Mouse (Mus musculus): ENCODE data around the gene Stoml2. TPM values are rescaled to one million over a fixed set of nuclear protein-coding genes. Genes with fewer than 3 reads are reported as not detected.

The Stoml2 gene
- total RNA-seq (2021), result 10 to 100 TPM; 78.9 to 95.1 TPM
- long read RNA-seq, experiment 1, transcript Stoml2-201 (10 exons, 1,874 nt), result major isoform, 125 of 145 reads
- long read RNA-seq, experiment 1, partial matches to known transcripts, result 12 of 145 reads
- long read RNA-seq, experiment 1, other reads (novel, unspliced or antisense), result 8 of 145 reads
- long read RNA-seq, experiment 2, transcript Stoml2-201 (10 exons, 1,874 nt), result major isoform, 213 of 238 reads
- long read RNA-seq, experiment 2, partial matches to known transcripts, result 6 of 238 reads
- long read RNA-seq, experiment 2, other reads (novel, unspliced or antisense), result 18 of 238 reads

- intact Hi-C loops (cut with DNase I), result no loop called here
- peak; percentile 86 to 90 for DNase-seq
Observed at GRCm38 (mm10) chr4:43031237-43031995, at the start of gene Stoml2. Gene Stoml2 (minus strand): TSS chr4:43031710.

- intact Hi-C loops (cut with DNase I), result no loop called here
- DNase-seq, result no peak
Observed at GRCm38 (mm10) chr4:43078071-43078718, 46.7 kb upstream of the Stoml2 start.

GRCm38 (mm10) chr4:43074923-43075322 lies 43.4 kb upstream of the Stoml2 start:
- no peak for DNase-seq
- intact Hi-C loops (cut with DNase I), result no loop called here

GRCm38 (mm10) chr4:43065471-43065870 lies 34.0 kb upstream of the Stoml2 start:
- DNase-seq, result no peak
- intact Hi-C loops (cut with DNase I), result no loop called here

- intact Hi-C loops (cut with DNase I), result no loop called here
- DNase-seq, result no peak
Observed at GRCm38 (mm10) chr4:43060286-43060685, 28.8 kb upstream of the Stoml2 start.

- intact Hi-C loops (cut with DNase I), result no loop called here
- no peak for DNase-seq
Observed at GRCm38 (mm10) chr4:43059697-43060096, 28.2 kb upstream of the Stoml2 start.

- peak; percentile 70 to 81 for DNase-seq
- intact Hi-C loops (cut with DNase I), result no loop called here
Observed at GRCm38 (mm10) chr4:43058753-43059654, 27.5 kb upstream of the Stoml2 start, which contains the start of gene Unc13b. Gene Unc13b (plus strand): TSS chr4:43058953.

- intact Hi-C loops (cut with DNase I), result no loop called here
- DNase-seq, result no peak
Observed at GRCm38 (mm10) chr4:43058392-43058752, 26.9 kb upstream of the Stoml2 start.

- intact Hi-C loops (cut with DNase I), result no loop called here
Observed at GRCm38 (mm10) chr4:43057654-43058053, 26.1 kb upstream of the Stoml2 start.

GRCm38 (mm10) chr4:43052627-43053026 lies 21.1 kb upstream of the Stoml2 start:
- no peak for DNase-seq
- intact Hi-C loops (cut with DNase I), result no loop called here

More at GRCm38 (mm10) chr4:43057654-43058053, 26.1 kb upstream of the Stoml2 start:
- DNase-seq, result no peak

GRCm38 (mm10) chr4:43047231-43047630 lies 15.7 kb upstream of the Stoml2 start:
- intact Hi-C loops (cut with DNase I), result loop anchor here (2.0 to 5.0 kb wide), 2 partner anchors 68 to 375 kb away; no protein-coding TSS in a partner anchor

GRCm38 (mm10) chr4:43046607-43047006 lies 15.1 kb upstream of the Stoml2 start:
- DNase-seq, result no peak
- intact Hi-C loops (cut with DNase I), result loop anchor here (2.0 to 5.0 kb wide), 2 partner anchors 68 to 376 kb away; no protein-coding TSS in a partner anchor

More at GRCm38 (mm10) chr4:43047231-43047630, 15.7 kb upstream of the Stoml2 start:
- peak in 1 of 2 experiments; percentile 66 for DNase-seq

GRCm38 (mm10) chr4:43045659-43046302 lies 14.3 kb upstream of the Stoml2 start, which contains the start of gene Fam214b:
Gene Fam214b (minus strand): TSS chr4:43046220.
- intact Hi-C loops (cut with DNase I), result loop anchor here (2.0 to 5.0 kb wide), 2 partner anchors 69 to 377 kb away; no protein-coding TSS in a partner anchor

GRCm38 (mm10) chr4:43045285-43045658 lies 13.8 kb upstream of the Stoml2 start:
- no peak for DNase-seq
- intact Hi-C loops (cut with DNase I), result loop anchor here (5.0 kb wide), 1 partner anchor 377 kb away; no protein-coding TSS in a partner anchor

More at GRCm38 (mm10) chr4:43045659-43046302, 14.3 kb upstream of the Stoml2 start, which contains the start of gene Fam214b:
- DNase-seq, result peak; percentile 99

- intact Hi-C loops (cut with DNase I), result loop anchor here (5.0 kb wide), 1 partner anchor 378 kb away; no protein-coding TSS in a partner anchor
- no peak for DNase-seq
Observed at GRCm38 (mm10) chr4:43044673-43045072, 13.2 kb upstream of the Stoml2 start.

GRCm38 (mm10) chr4:43043644-43044357 lies 12.3 kb upstream of the Stoml2 start:
- DNase-seq, result peak in 1 of 2 experiments; percentile 31
- intact Hi-C loops (cut with DNase I), result no loop called here

- no peak for DNase-seq
- intact Hi-C loops (cut with DNase I), result no loop called here
Observed at GRCm38 (mm10) chr4:43040881-43041547, 9.5 kb upstream of the Stoml2 start.

GRCm38 (mm10) chr4:43040114-43040572 lies 8.6 kb upstream of the Stoml2 start:
- DNase-seq, result peak; percentile 89 to 97
- intact Hi-C loops (cut with DNase I), result no loop called here
